Comparison of ENCODE assay signal across 8 mouse cellular contexts in the genomic region with DNA sequence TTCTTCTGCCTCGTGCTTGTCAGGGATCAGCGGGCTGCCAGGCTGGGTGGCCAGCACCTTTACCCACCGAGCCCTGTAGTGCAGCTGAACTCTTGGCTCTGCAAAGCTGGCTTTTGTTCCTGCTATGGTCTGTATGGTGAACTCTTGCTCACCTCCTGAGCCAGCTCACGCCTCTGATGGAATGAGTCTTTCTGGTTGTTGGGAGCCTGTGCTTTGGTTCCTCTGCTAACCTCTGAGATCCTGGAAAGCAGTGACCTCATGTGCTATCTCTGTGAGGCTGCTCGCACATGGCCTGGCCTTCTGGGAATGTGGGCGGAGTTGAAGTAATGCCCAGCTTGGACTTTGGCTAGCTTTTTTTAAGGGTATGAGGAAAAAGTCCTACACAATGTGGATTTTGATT. TPM values are rescaled to one million over a fixed set of nuclear protein-coding genes. Genes with fewer than 3 reads are reported as not detected.
DNase-seq lines count a peak whose midpoint lies in the region; ATAC-seq and TF ChIP-seq lines count a peak whose summit lies in the region.

No protein-coding gene starts in this region.

- peaks cover 16% of the 10 kb centered on the region for H3K36me3 ChIP-seq in heart, embryonic 16.5 days (ENCODE audit: control insufficient read depth, insufficient read depth)

- no peaks in the 10 kb centered on the region for H3K27me3 ChIP-seq in heart, embryonic 16.5 days (ENCODE audit: control insufficient read depth, insufficient read depth, low read length)

- peaks cover 18% of the 10 kb centered on the region for H3K4me1 ChIP-seq in bone marrow macrophage, adult 2 months (ENCODE audit: control insufficient read depth, insufficient read depth, low read length)
- H3K4me1 ChIP-seq in heart, embryonic 16.5 days (ENCODE audit: control insufficient read depth, insufficient read depth, low read length), result peaks cover 32% of the 10 kb centered on the region

- H3K4me3 ChIP-seq in bone marrow macrophage, adult 2 months (ENCODE audit: insufficient read depth, low read length), result no peak overlapping the region
- no peak overlapping the region for H3K4me3 ChIP-seq in heart, embryonic 16.5 days (ENCODE audit: low read length)

- 20% methylated on average over 6 of the region's 6 CpGs for WGBS in heart, embryonic 16.5 days

- DNase-seq in MN1 (ENCODE audit: low spot score) (peak; percentile 54), liver (peak; percentile 30)
- peak; percentile 34 for DNase-seq in testis, postnatal 14 days (ENCODE audit: low spot score)
- no peak for DNase-seq in layer of hippocampus, postnatal 14 days (ENCODE audit: low spot score in 2 of 2)
- DNase-seq in cerebellum, adult 11 months, result no peak
- no peak for DNase-seq in frontal cortex, postnatal 25 days (ENCODE audit: low spot score in 2 of 2)

- H3K4me2 ChIP-seq in heart, embryonic 16.5 days (ENCODE audit: low read depth, low read length), result no peak overlapping the region

- no peak for TF ChIP-seq POLR2A in bone marrow macrophage, adult 2 months (IDR thresholded peaks at IDR 0.05; ENCODE audit: borderline replicate concordance, low read depth, low read length)

- peak overlapping the region; percentile 67 for H3K27ac ChIP-seq in bone marrow macrophage, adult 2 months (ENCODE audit: insufficient read depth, low read depth, low read length)
- H3K27ac ChIP-seq in heart, embryonic 16.5 days (ENCODE audit: low read length), result peak overlapping the region; percentile 64

- no peak for TF ChIP-seq CTCF in bone marrow macrophage, adult 2 months (IDR thresholded peaks at IDR 0.05; ENCODE audit: low read depth, low read length)

- H3K9ac ChIP-seq in heart, embryonic 16.5 days (ENCODE audit: low read length), result peak overlapping the region; percentile 18; the same call in 1 of the 2 replicates

- H3K9me3 ChIP-seq in heart, embryonic 16.5 days (replicated peaks; ENCODE audit: control insufficient read depth, low read length), result no peaks in the 10 kb centered on the region

- peak; percentile 75 for ATAC-seq in heart, embryonic 16.5 days (replicated peaks; ENCODE audit: extremely low read depth, insufficient read depth, low FRiP score)

RNA-seq across cellular contexts. Expression of gene Helz, which starts 26.1 kb away (rescaled TPM):
- polyA plus RNA-seq in bone marrow macrophage, adult 2 months (2012; ENCODE audit: insufficient read depth, insufficient read length, missing spikeins), result 17.3 and 17.6 TPM in 2 replicates
- polyA plus RNA-seq in heart, embryonic 16.5 days (2015; fragmentation: Nextera tagmentation; extraction: Ambion mirVana), result 13.9 TPM in 2 replicates
- 10 to 100 TPM; 36.6 to 41.4 TPM for total RNA-seq in layer of hippocampus, postnatal 14 days (2021)

Comparison
In these comparisons a context has a peak if more than half of its experiments do, and no peak if none do; other contexts are left out.
1. DNase-seq: peak in MN1 (single experiment), liver (single experiment) and testis, postnatal 14 days (single experiment); none in layer of hippocampus, postnatal 14 days (0 of 2), cerebellum, adult 11 months (single experiment) and frontal cortex, postnatal 25 days (0 of 2).